Mouse (Mus musculus) hindbrain, postnatal 0 days (tissue): ENCODE results near the gene Fgf3. TPM values are rescaled to one million over a fixed set of nuclear protein-coding genes. Genes with fewer than 3 reads are reported as not detected.

ENCODE experiments used
- ATAC-seq: fragments of 200-750 bp; cut with Nextera tagmentation; 2 replicates; pipeline ENCODE4 v1.8.0; 2017; ENCODE audit warnings: mild to moderate bottlenecking, moderate TSS enrichment, moderate library complexity
- DNase-seq: peaks from one replicate; pipeline ENCODE4 v3.0.0-alpha.2; 2015; ENCODE audit warnings: low spot score
- H3K27ac ChIP-seq: fragments of 300-500 bp; sonication (generic); 2 replicates; pipeline ENCODE4 v1.5.1; 2014; ENCODE audit warnings: mild to moderate bottlenecking
- H3K27me3 ChIP-seq: fragments of 300-500 bp; sonication (generic); 2 replicates; pipeline ENCODE4 v1.6.1; 2014; ENCODE audit warnings: low read length, mixed read lengths; ENCODE audit not compliant: insufficient read depth
- H3K36me3 ChIP-seq: fragments of 300-500 bp; sonication (generic); 2 replicates; pipeline ENCODE4 v1.6.1; 2014; ENCODE audit warnings: low read length, mixed read lengths; ENCODE audit not compliant: insufficient read depth
- H3K4me1 ChIP-seq: fragments of 300-500 bp; sonication (generic); 2 replicates; pipeline ENCODE4 v1.6.1; 2014; ENCODE audit warnings: antibody characterized with exemption, low read length, mixed read lengths; ENCODE audit not compliant: insufficient read depth
- H3K4me2 ChIP-seq: fragments of 300-500 bp; sonication (generic); 2 replicates; pipeline ENCODE4 v1.6.1; 2014; ENCODE audit warnings: low read depth, mild to moderate bottlenecking, low read length, moderate library complexity, mixed read lengths
- H3K4me3 ChIP-seq: fragments of 300-500 bp; sonication (generic); 2 replicates; pipeline ENCODE4 v1.5.1; 2014; ENCODE audit warnings: low read length
- H3K9ac ChIP-seq: fragments of 300-500 bp; sonication (generic); replicated peaks from 2 replicates; pipeline ENCODE4 v1.6.1; 2014; ENCODE audit warnings: mild to moderate bottlenecking, low read length, moderate library complexity, mixed read lengths
- H3K9me3 ChIP-seq: fragments of 300-500 bp; sonication (generic); 2 replicates; pipeline ENCODE4 v1.6.1; 2016; ENCODE audit warnings: low read length, mixed read lengths
- CTCF ChIP-seq: IDR thresholded peaks from 2 replicates; pipeline ENCODE4 v1.5.1; 2016; ENCODE audit warnings: antibody characterized with exemption, control low read depth, low read depth
- WGBS: fragments of 180-500 bp; shearing (Covaris S2); extraction: QIAGEN DNeasy Blood & Tissue Kit; methylation state at CpG from one replicate; pipeline ENCODE4 v1.1.7; 2014; 5-methylcytosine and 5-hydroxymethylcytosine counted together
- polyA plus RNA-seq: library from polyadenylated mRNA; unstranded; fragments of >200 nt; fragmentation: Nextera tagmentation; extraction: Ambion mirVana; gene quantifications from 2 replicates; pipeline ENCODE4 v1.2.1, GENCODE M21; 2015
- total RNA-seq: library from RNA; depleted of rRNA; stranded (reverse); fragments of >200 nt; gene quantifications from 2 replicates; pipeline ENCODE4 v1.2.3, GENCODE M21; 2014

Fgf3 gene
- total and polyA plus RNA-seq, 2 experiments from 2014 or later = 9.9 to 34.4 TPM

GRCm38 (mm10) chr7:144796986-144797735, 40.7 kb upstream of the Fgf3 start:
- Histone ChIP-seq H3K27ac (no peak overlapping the region), H3K4me3 (no peak overlapping the region), H3K27me3 (no peaks in the 10 kb centered on the region), H3K9ac (no peak overlapping the region), H3K36me3 (no peaks in the 10 kb centered on the region), H3K4me2 (no peak overlapping the region), H3K9me3 (no peaks in the 10 kb centered on the region), H3K4me1 (no peaks in the 10 kb centered on the region)
- peak; percentile 41 for DNase-seq
- no peak; the same call in 1 of the 2 replicates for ATAC-seq
- TF ChIP-seq CTCF = no peak
- 37% methylated on average over 17 of the region's 17 CpGs for WGBS

- Histone ChIP-seq H3K36me3 (no peaks in the 10 kb centered on the region), H3K27ac (no peak overlapping the region), H3K9ac (no peak overlapping the region), H3K4me2 (no peak overlapping the region), H3K27me3 (no peaks in the 10 kb centered on the region), H3K4me3 (no peak overlapping the region), H3K4me1 (no peaks in the 10 kb centered on the region), H3K9me3 (no peaks in the 10 kb centered on the region)
- ATAC-seq = peak; percentile 64
- DNase-seq = peak; percentile 82
- peak; percentile 82 for TF ChIP-seq CTCF
- 62% methylated on average over 1 of the region's 1 CpGs for WGBS
Measured at GRCm38 (mm10) chr7:144798471-144798870, 39.4 kb upstream of the Fgf3 start.

GRCm38 (mm10) chr7:144807036-144807435, 30.8 kb upstream of the Fgf3 start:
- DNase-seq (no peak), ATAC-seq (no peak)
- H3K4me2 ChIP-seq = no peak overlapping the region
- TF ChIP-seq CTCF = no peak
- no peaks in the 10 kb centered on the region for H3K27me3 ChIP-seq
- H3K9me3 ChIP-seq = no peaks in the 10 kb centered on the region
- H3K4me3 ChIP-seq = no peak overlapping the region
- no peak overlapping the region for H3K9ac ChIP-seq
- H3K36me3 ChIP-seq = no peaks in the 10 kb centered on the region
- WGBS = 73% methylated on average over 6 of the region's 6 CpGs
- H3K27ac ChIP-seq = no peak overlapping the region
- no peaks in the 10 kb centered on the region for H3K4me1 ChIP-seq

GRCm38 (mm10) chr7:144807976-144808577, 29.8 kb upstream of the Fgf3 start:
- no peak overlapping the region for H3K4me3 ChIP-seq
- no peaks in the 10 kb centered on the region for H3K4me1 ChIP-seq
- H3K27me3 ChIP-seq = no peaks in the 10 kb centered on the region
- H3K27ac ChIP-seq = no peak overlapping the region
- whole genome bisulfite sequencing = 81% methylated on average over 4 of the region's 4 CpGs
- H3K4me2 ChIP-seq = no peak overlapping the region
- ATAC-seq (no peak), DNase-seq (no peak)
- no peaks in the 10 kb centered on the region for H3K36me3 ChIP-seq
- H3K9ac ChIP-seq = no peak overlapping the region
- TF ChIP-seq CTCF = no peak
- no peaks in the 10 kb centered on the region for H3K9me3 ChIP-seq

- Histone ChIP-seq H3K9me3 (no peaks in the 10 kb centered on the region), H3K36me3 (no peaks in the 10 kb centered on the region), H3K9ac (no peak overlapping the region), H3K4me3 (no peak overlapping the region), H3K27ac (no peak overlapping the region), H3K4me1 (no peaks in the 10 kb centered on the region), H3K4me2 (no peak overlapping the region), H3K27me3 (no peaks in the 10 kb centered on the region)
- WGBS = 42% methylated on average over 4 of the region's 4 CpGs
- no peak for TF ChIP-seq CTCF
- ATAC-seq (no peak), DNase-seq (no peak)
Measured at GRCm38 (mm10) chr7:144811521-144811920, 26.4 kb upstream of the Fgf3 start.

- no peaks in the 10 kb centered on the region for H3K4me1 ChIP-seq
- no peak overlapping the region for H3K27ac ChIP-seq
- DNase-seq (no peak), ATAC-seq (no peak)
- no peaks in the 10 kb centered on the region for H3K27me3 ChIP-seq
- H3K4me2 ChIP-seq = no peak overlapping the region
- H3K36me3 ChIP-seq = no peaks in the 10 kb centered on the region
- no peak for TF ChIP-seq CTCF
- H3K9me3 ChIP-seq = 0 out of 2 replicates have a peak, but pooled peaks cover 9% of the 10 kb centered on the region
- no peak overlapping the region for H3K4me3 ChIP-seq
- H3K9ac ChIP-seq = no peak overlapping the region
- WGBS = 26% methylated on average over 7 of the region's 7 CpGs
Measured at GRCm38 (mm10) chr7:144821901-144822300, 16.0 kb upstream of the Fgf3 start.

- Histone ChIP-seq H3K27me3 (no peaks in the 10 kb centered on the region), H3K4me1 (no peaks in the 10 kb centered on the region), H3K4me3 (no peak overlapping the region), H3K9me3 (0 out of 2 replicates have a peak, but pooled peaks cover 2% of the 10 kb centered on the region), H3K36me3 (no peaks in the 10 kb centered on the region), H3K9ac (no peak overlapping the region), H3K27ac (no peak overlapping the region), H3K4me2 (no peak overlapping the region)
- ATAC-seq (no peak), DNase-seq (no peak)
- TF ChIP-seq CTCF = no peak
- 74% methylated on average over 2 of the region's 2 CpGs for WGBS
Measured at GRCm38 (mm10) chr7:144823988-144824387, 13.9 kb upstream of the Fgf3 start.
